Mouse (Mus musculus): ENCODE measurements around the gene Tas1r1. TPM values are rescaled to one million over a fixed set of nuclear protein-coding genes. Genes with fewer than 3 reads are reported as not detected.

Tas1r1 gene
- total RNA-seq (2012; rRNA removed), result 0.12 TPM in 1 of 2 replicates, not detected in the other
- under 1 TPM in 1 of 2 experiments, not detected in 1; 0.21 TPM for polyA plus RNA-seq (2012; ENCODE audit: insufficient read depth in 1 of 2, insufficient read length in 2 of 2, low read depth in 1 of 2, low replicate concordance in 2 of 2, missing spikeins in 1 of 2)

- H3K4me3 ChIP-seq (ENCODE audit: control insufficient read depth in 1 of 2, insufficient read depth in 1 of 2, low read depth in 2 of 2, low read length in 2 of 2), result peak within 1 kb of the TSS; percentile 86 to 95
- peaks cover 42% of the 10 kb centered on the region for H3K79me2 ChIP-seq (ENCODE audit: control insufficient read depth, insufficient read depth, low read length, poor library complexity)
- H3K36me3 ChIP-seq (ENCODE audit: control insufficient read depth in 1 of 2, insufficient read depth in 2 of 2, low read length in 2 of 2), result peaks cover 4 to 8% of the 10 kb centered on the region in 2 experiments
- peak within 1 kb of the TSS; percentile 62 for H3K27ac ChIP-seq (ENCODE audit: control insufficient read depth, low read depth, low read length)
- H3K27me3 ChIP-seq (ENCODE audit: control insufficient read depth in 1 of 2, insufficient read depth in 2 of 2, low read length in 2 of 2), result no peaks in the 10 kb centered on the region
- TF ChIP-seq MYB (IDR thresholded peaks at IDR 0.05; ENCODE audit: low read depth, low read length) (no peak), CHD1 (IDR thresholded peaks at IDR 0.05; ENCODE audit: low read depth, low read length) (no peak), GATA1 (IDR thresholded peaks at IDR 0.05; ENCODE audit: low read depth, low read length) (no peak), CTCF (IDR thresholded peaks at IDR 0.05 in 2 of 3, conservative IDR thresholded peaks at IDR 0.05 in 1 of 3; ENCODE audit: control insufficient read depth in 1 of 3, insufficient read depth in 1 of 3, low read depth in 2 of 3, low read length in 3 of 3, poor library complexity in 1 of 3, severe bottlenecking in 1 of 3) (no peak), SMC3 (IDR thresholded peaks at IDR 0.05; ENCODE audit: low read depth, low read length) (no peak), ZKSCAN1 (IDR thresholded peaks at IDR 0.05; ENCODE audit: low read depth, low read length) (no peak)
- H3K9me3 ChIP-seq (replicated peaks; ENCODE audit: insufficient read depth, low read length), result no peaks in the 10 kb centered on the region
- no peak for DNase-seq (ENCODE audit: low read depth, low spot score)
- H3K9ac ChIP-seq (ENCODE audit: control insufficient read depth, low read depth, low read length, poor library complexity, severe bottlenecking), result peak within 1 kb of the TSS; percentile 99
- H3K4me1 ChIP-seq (ENCODE audit: control insufficient read depth in 1 of 2, insufficient read depth in 2 of 2, low read length in 2 of 2), result peaks cover 0 to 10% of the 10 kb centered on the region in 2 experiments; a peak in 2 of 4 replicates
These were observed at the start of gene Tas1r1 for GRCm38 (mm10) chr4:152038225-152038984. Gene Tas1r1 (minus strand): TSS chr4:152038568.

GRCm38 (mm10) chr4:152088133-152088532, 49.8 kb upstream of the Tas1r1 start:
- Histone ChIP-seq H3K4me1 (ENCODE audit: control insufficient read depth in 1 of 2, insufficient read depth in 2 of 2, low read length in 2 of 2) (peaks cover 11 to 31% of the 10 kb centered on the region in 2 experiments), H3K36me3 (ENCODE audit: control insufficient read depth in 1 of 2, insufficient read depth in 2 of 2, low read length in 2 of 2) (peaks cover 0 to 20% of the 10 kb centered on the region in 2 experiments; a peak in 2 of 4 replicates), H3K79me2 (ENCODE audit: control insufficient read depth, insufficient read depth, low read length, poor library complexity) (peaks cover 7% of the 10 kb centered on the region), H3K9ac (ENCODE audit: control insufficient read depth, low read depth, low read length, poor library complexity, severe bottlenecking) (peak overlapping the region; percentile 19; the same call in 1 of the 2 replicates), H3K4me3 (ENCODE audit: control insufficient read depth in 1 of 2, insufficient read depth in 1 of 2, low read depth in 2 of 2, low read length in 2 of 2) (no peak overlapping the region), H3K9me3 (replicated peaks; ENCODE audit: insufficient read depth, low read length) (no peaks in the 10 kb centered on the region), H3K27ac (ENCODE audit: control insufficient read depth, low read depth, low read length) (0 out of 2 replicates have a peak overlapping the region, but pooled peaks have one; percentile 5), H3K27me3 (ENCODE audit: control insufficient read depth in 1 of 2, insufficient read depth in 2 of 2, low read length in 2 of 2) (no peaks in the 10 kb centered on the region)
- TF ChIP-seq ZKSCAN1 (IDR thresholded peaks at IDR 0.05; ENCODE audit: low read depth, low read length), result no peak
- TF ChIP-seq RCOR1 (IDR thresholded peaks at IDR 0.05; ENCODE audit: low read depth, low read length), result no peak
- no peak for TF ChIP-seq POLR2AphosphoS5 (IDR thresholded peaks at IDR 0.05; ENCODE audit: borderline replicate concordance, low read depth, low read length)
- TF ChIP-seq ELF1 (IDR thresholded peaks at IDR 0.05; ENCODE audit: low read depth, low read length), result no peak
- TF ChIP-seq GABPA (IDR thresholded peaks at IDR 0.05; ENCODE audit: low read depth, low read length), result no peak
- no peak for TF ChIP-seq TAL1 (IDR thresholded peaks at IDR 0.05; ENCODE audit: low read length)
- no peak for TF ChIP-seq E2F4 (IDR thresholded peaks at IDR 0.05; ENCODE audit: borderline replicate concordance, low read depth, low read length)
- no peak for TF ChIP-seq ZMIZ1 (IDR thresholded peaks at IDR 0.05; ENCODE audit: low read depth, low read length)
- TF ChIP-seq ETS1 (IDR thresholded peaks at IDR 0.05; ENCODE audit: low read depth, low read length), result no peak
- TF ChIP-seq CHD2 (IDR thresholded peaks at IDR 0.05; ENCODE audit: low read length), result no peak
- no peak for TF ChIP-seq JUND (IDR thresholded peaks at IDR 0.05; ENCODE audit: low read depth, low read length)
- no peak for TF ChIP-seq USF2 (IDR thresholded peaks at IDR 0.05; ENCODE audit: borderline replicate concordance in 1 of 2, insufficient read depth in 1 of 2, low read depth in 1 of 2, low read length in 2 of 2)
- TF ChIP-seq ZC3H11A (IDR thresholded peaks at IDR 0.05; ENCODE audit: low read depth, low read length), result no peak
- no peak for TF ChIP-seq USF1 (IDR thresholded peaks at IDR 0.05; ENCODE audit: low read depth, low read length)
- DNase-seq (ENCODE audit: low read depth, low spot score), result peak; percentile 52
